ENCODE assay signal across 22 mouse cellular contexts in genomic region chr2:35203729-35204128, GRCm38 (mm10).
"Had no signal": no experiment of that assay in that cellular context is flagged by ENCODE, and none has a peak within 500 bp of the region (broad histone marks: within the 10 kb centered on the region; RNA-seq: fewer than 3 reads in every experiment).

No protein-coding gene starts in this region.

- DNase-seq: kidney, postnatal 25 days; layer of hippocampus, adult 9-11 months; liver; lung, adult 18-20 months; lung, postnatal 10 days; lung, postnatal 36 days; retina, postnatal 1 day; right cerebral cortex, postnatal 25 days; spleen, adult 18-20 months; thymus, adult 18-20 months; thymus, postnatal 36 days had no signal

- H3K4me3 ChIP-seq: layer of hippocampus, adult 2 months; limb, embryonic 10.5 days; limb, embryonic 13.5 days; liver, embryonic 12.5 days; liver, embryonic 15.5 days; lung, embryonic 15.5 days; midbrain, embryonic 12.5 days; midbrain, embryonic 15.5 days; neural tube, embryonic 13.5 days; stomach, embryonic 15.5 days had no signal

- H3K4me2 ChIP-seq: limb, embryonic 13.5 days; liver, embryonic 12.5 days; liver, embryonic 15.5 days; lung, embryonic 15.5 days; midbrain, embryonic 12.5 days; midbrain, embryonic 15.5 days; neural tube, embryonic 13.5 days; stomach, embryonic 15.5 days had no signal

- H3K27me3 ChIP-seq: liver, embryonic 12.5 days; lung, embryonic 15.5 days; midbrain, embryonic 15.5 days; stomach, embryonic 15.5 days had no signal

- H3K36me3 ChIP-seq: limb, embryonic 13.5 days; liver, embryonic 15.5 days; lung, embryonic 15.5 days; midbrain, embryonic 12.5 days; midbrain, embryonic 15.5 days; neural tube, embryonic 13.5 days; stomach, embryonic 15.5 days had no signal

- H3K27ac ChIP-seq: kidney, postnatal 0 days; layer of hippocampus, adult 2 months; limb, embryonic 10.5 days; limb, embryonic 13.5 days; liver, embryonic 12.5 days; liver, embryonic 15.5 days; lung, embryonic 15.5 days; midbrain, embryonic 12.5 days; midbrain, embryonic 15.5 days; neural tube, embryonic 13.5 days; stomach, embryonic 15.5 days had no signal

- H3K9me3 ChIP-seq: limb, embryonic 10.5 days; limb, embryonic 13.5 days; liver, embryonic 12.5 days; liver, embryonic 15.5 days; lung, embryonic 15.5 days; midbrain, embryonic 12.5 days; midbrain, embryonic 15.5 days; neural tube, embryonic 13.5 days; stomach, embryonic 15.5 days had no signal

- ATAC-seq: liver, embryonic 12.5 days; midbrain, embryonic 15.5 days had no signal

- H3K9ac ChIP-seq: limb, embryonic 13.5 days; liver, embryonic 12.5 days; liver, embryonic 15.5 days; lung, embryonic 15.5 days; midbrain, embryonic 12.5 days; midbrain, embryonic 15.5 days; neural tube, embryonic 13.5 days; stomach, embryonic 15.5 days had no signal
